Mouse (Mus musculus) C2C12 (cell line): ENCODE measurements around the gene Caml.
"Not testable (repeated sequence)": the region's sequence is repeated elsewhere in the genome, so short reads cannot be mapped to it uniquely, and the experiment has no call there.

Source experiments
- CTCF ChIP-seq: IDR thresholded peaks from one replicate; pipeline ENCODE4 v1.5.1; 2011; ENCODE audit not compliant: control insufficient read depth, insufficient read depth, insufficient read length
- MAX ChIP-seq: IDR thresholded peaks from one replicate; pipeline ENCODE4 v1.6.1; 2011; ENCODE audit warnings: mild to moderate bottlenecking, control low read depth
- MYOG ChIP-seq: IDR thresholded peaks from one replicate; pipeline ENCODE4 v1.6.1; 2011; ENCODE audit not compliant: control insufficient read depth, insufficient read length; ENCODE audit errors: extremely low read depth
- USF1 ChIP-seq: IDR thresholded peaks from one replicate; pipeline ENCODE4 v1.6.1; 2011; ENCODE audit warnings: low read depth, mild to moderate bottlenecking, control low read depth, moderate library complexity

DNA sequence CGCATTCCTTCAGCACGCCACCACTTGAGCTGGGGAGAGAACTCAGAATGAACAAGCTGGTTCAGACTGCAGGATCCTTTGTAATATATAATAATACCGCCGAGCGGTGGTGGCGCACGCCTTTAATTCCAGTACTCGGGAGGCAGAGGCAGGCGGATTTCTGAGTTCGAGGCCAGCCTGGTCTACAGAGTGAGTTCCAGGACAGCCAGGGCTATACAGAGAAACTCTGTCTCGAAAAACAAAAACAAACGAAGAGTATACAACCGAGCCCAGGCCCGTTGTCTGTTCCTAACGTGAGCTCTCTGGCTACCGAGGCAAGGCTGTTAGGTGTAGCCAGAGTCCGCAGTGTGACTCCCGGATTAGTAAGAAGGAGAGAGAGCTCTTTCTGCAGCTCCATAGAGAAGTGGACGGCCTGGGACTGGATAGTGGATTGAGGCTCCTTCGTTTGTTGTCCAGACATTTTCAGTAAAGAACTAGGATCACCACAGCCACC, 603 bp upstream of the Caml start:
- TF ChIP-seq MYOG, CTCF, MAX, USF1: not testable (repeated sequence)
